Mouse (Mus musculus) embryonic facial prominence, embryonic 13.5 days (tissue): Measurements from ENCODE around the gene Maml3. TPM values are rescaled to one million over a fixed set of nuclear protein-coding genes. Genes with fewer than 3 reads are reported as not detected.

Experiments used
- ATAC-seq: fragments of 200-750 bp; cut with Nextera tagmentation; 2 replicates; pipeline ENCODE4 v1.8.0; 2017; ENCODE audit warnings: low read depth; ENCODE audit not compliant: insufficient number of reproducible peaks, insufficient read depth, low FRiP score, low TSS enrichment
- H3K27ac ChIP-seq: fragments of 300-500 bp; sonication (generic); 2 replicates; pipeline ENCODE4 v1.5.1; 2015; ENCODE audit warnings: moderate library complexity, mild to moderate bottlenecking, inconsistent platforms
- H3K27me3 ChIP-seq: fragments of 300-500 bp; sonication (generic); 2 replicates; pipeline ENCODE4 v1.6.1; 2015; ENCODE audit warnings: mild to moderate bottlenecking, inconsistent platforms
- H3K36me3 ChIP-seq: fragments of 300-500 bp; sonication (generic); 2 replicates; pipeline ENCODE4 v1.6.1; 2015; ENCODE audit warnings: mild to moderate bottlenecking, inconsistent platforms
- H3K4me1 ChIP-seq: fragments of 300-500 bp; sonication (generic); 2 replicates; pipeline ENCODE4 v1.6.1; 2015; ENCODE audit warnings: inconsistent platforms
- H3K4me2 ChIP-seq: fragments of 300-500 bp; sonication (generic); 2 replicates; pipeline ENCODE4 v1.6.1; 2015; ENCODE audit warnings: moderate library complexity, mild to moderate bottlenecking, inconsistent platforms
- H3K4me3 ChIP-seq: fragments of 300-500 bp; sonication (generic); 2 replicates; pipeline ENCODE4 v1.5.1; 2015; ENCODE audit warnings: mild to moderate bottlenecking, inconsistent platforms
- H3K9ac ChIP-seq: fragments of 300-500 bp; sonication (generic); 2 replicates; pipeline ENCODE4 v1.6.1; 2015; ENCODE audit warnings: mild to moderate bottlenecking, inconsistent platforms
- H3K9me3 ChIP-seq: fragments of 300-500 bp; sonication (generic); 2 replicates; pipeline ENCODE4 v1.6.1; 2016; ENCODE audit warnings: inconsistent platforms
- WGBS: fragments of 180-500 bp; shearing (Covaris S2); methylation state at CpG from one replicate; pipeline ENCODE4 v1.1.7; 2015; ENCODE audit warnings: mixed read lengths; 5-methylcytosine and 5-hydroxymethylcytosine counted together
- polyA plus RNA-seq: library from polyadenylated mRNA; unstranded; fragments of >200 nt; fragmentation: Nextera tagmentation; extraction: Ambion mirVana; gene quantifications from 2 replicates; pipeline ENCODE4 v1.2.1, GENCODE M21; 2015

Gene Maml3
- polyA plus RNA-seq, 1 experiment from 2014 or later = 6.5 TPM

- 90% methylated on average over 9 of the region's 9 CpGs for WGBS
- Histone ChIP-seq H3K9ac (no peak overlapping the region), H3K9me3 (no peaks in the 10 kb centered on the region), H3K27me3 (no peaks in the 10 kb centered on the region), H3K36me3 (no peaks in the 10 kb centered on the region), H3K27ac (no peak overlapping the region), H3K4me1 (peaks cover 28% of the 10 kb centered on the region), H3K4me2 (no peak overlapping the region), H3K4me3 (no peak overlapping the region)
- no peak for ATAC-seq
Measured at GRCm38 (mm10) chr3:51876729-51877128, 228.1 kb downstream of the Maml3 start.

DNA sequence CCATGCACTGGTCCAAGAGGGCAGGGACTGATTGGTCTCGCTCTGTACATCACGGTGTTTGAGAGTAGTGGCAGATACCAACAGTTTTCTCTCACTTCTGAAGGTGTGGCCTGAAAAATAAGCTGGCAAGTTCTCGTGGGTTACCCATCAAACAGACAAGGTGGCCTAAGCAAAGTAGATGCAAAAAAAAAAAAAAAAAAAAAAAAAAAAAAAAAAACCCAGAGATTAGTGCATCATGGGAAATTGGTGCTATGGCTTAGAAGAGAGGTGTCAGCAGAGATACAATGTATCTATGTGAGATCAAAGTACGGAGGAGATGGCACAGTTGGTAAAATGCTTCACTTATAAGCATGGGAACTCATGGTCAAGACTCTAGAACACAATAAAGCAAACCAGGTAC lies 229.2 kb downstream of the Maml3 start:
- no peak overlapping the region for H3K9ac ChIP-seq
- 91% methylated on average over 4 of the region's 4 CpGs for WGBS
- no peak for ATAC-seq
- no peak overlapping the region for H3K4me3 ChIP-seq
- peaks cover 23% of the 10 kb centered on the region for H3K4me1 ChIP-seq
- H3K36me3 ChIP-seq = no peaks in the 10 kb centered on the region
- no peak overlapping the region for H3K27ac ChIP-seq
- H3K9me3 ChIP-seq = no peaks in the 10 kb centered on the region
- H3K4me2 ChIP-seq = no peak overlapping the region
- H3K27me3 ChIP-seq = no peaks in the 10 kb centered on the region

DNA sequence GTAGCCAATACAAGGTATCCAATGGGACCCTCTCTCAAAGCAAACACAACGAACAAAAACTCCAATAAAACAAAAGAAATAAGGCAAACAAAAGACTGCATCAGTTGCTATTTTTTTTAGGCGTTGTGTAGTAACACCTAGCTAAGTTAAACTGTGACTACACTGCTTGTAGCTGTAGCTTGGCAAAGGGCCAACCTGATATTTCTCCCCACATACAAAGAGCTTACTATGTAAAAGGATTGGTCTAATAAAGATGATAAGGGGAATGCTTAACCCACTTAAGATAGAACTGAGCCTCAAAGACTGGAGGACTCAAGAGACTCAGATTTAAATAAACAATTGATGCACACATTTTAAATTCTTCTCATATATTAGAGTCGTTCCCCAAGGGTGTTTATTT lies 230.6 kb downstream of the Maml3 start:
- WGBS = 75% methylated on average over 3 of the region's 3 CpGs
- H3K4me2 ChIP-seq = no peak overlapping the region
- no peaks in the 10 kb centered on the region for H3K9me3 ChIP-seq
- ATAC-seq = no peak
- no peak overlapping the region for H3K27ac ChIP-seq
- H3K4me3 ChIP-seq = no peak overlapping the region
- H3K36me3 ChIP-seq = no peaks in the 10 kb centered on the region
- no peak overlapping the region for H3K9ac ChIP-seq
- H3K4me1 ChIP-seq = peaks cover 25% of the 10 kb centered on the region
- H3K27me3 ChIP-seq = no peaks in the 10 kb centered on the region

- 86% methylated on average over 4 of the region's 4 CpGs for WGBS
- Histone ChIP-seq H3K9ac (no peak overlapping the region), H3K27me3 (no peaks in the 10 kb centered on the region), H3K4me1 (peaks cover 23% of the 10 kb centered on the region), H3K36me3 (no peaks in the 10 kb centered on the region), H3K4me2 (no peak overlapping the region), H3K27ac (no peak overlapping the region), H3K9me3 (no peaks in the 10 kb centered on the region), H3K4me3 (no peak overlapping the region)
- ATAC-seq = no peak
Measured at GRCm38 (mm10) chr3:51872771-51873170, 232.1 kb downstream of the Maml3 start.

- Histone ChIP-seq H3K27ac (no peak overlapping the region), H3K36me3 (no peaks in the 10 kb centered on the region), H3K9me3 (no peaks in the 10 kb centered on the region), H3K4me1 (peaks cover 23% of the 10 kb centered on the region), H3K4me2 (no peak overlapping the region), H3K27me3 (no peaks in the 10 kb centered on the region), H3K9ac (no peak overlapping the region), H3K4me3 (no peak overlapping the region)
- ATAC-seq = no peak
- 72% methylated on average over 4 of the region's 4 CpGs for WGBS
Measured at GRCm38 (mm10) chr3:51871346-51871745, 233.5 kb downstream of the Maml3 start.

DNA sequence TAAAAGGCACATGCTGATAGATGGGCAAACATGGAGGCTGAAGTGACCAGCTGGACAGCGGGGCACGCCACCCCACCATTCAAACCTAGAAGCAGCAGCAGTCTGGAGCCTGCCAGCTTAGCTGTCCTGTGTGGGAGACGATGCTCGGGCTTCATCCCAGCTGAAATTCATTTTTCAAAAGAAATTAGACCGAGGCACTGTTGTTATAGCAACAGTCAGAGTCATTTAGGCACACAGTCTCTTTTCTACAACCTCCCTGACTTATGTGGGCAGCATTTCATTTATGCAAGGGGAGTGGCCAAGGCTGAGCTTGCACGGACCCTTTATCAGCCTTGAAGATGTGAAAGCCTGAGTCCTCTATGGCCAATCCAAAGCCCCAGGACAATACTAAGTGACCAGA lies 234.9 kb downstream of the Maml3 start:
- H3K9me3 ChIP-seq = no peaks in the 10 kb centered on the region
- H3K9ac ChIP-seq = no peak overlapping the region
- no peak overlapping the region for H3K27ac ChIP-seq
- no peak overlapping the region for H3K4me2 ChIP-seq
- H3K4me3 ChIP-seq = no peak overlapping the region
- H3K4me1 ChIP-seq = peaks cover 28% of the 10 kb centered on the region
- no peaks in the 10 kb centered on the region for H3K36me3 ChIP-seq
- ATAC-seq = no peak
- WGBS = 50% methylated on average over 6 of the region's 6 CpGs
- H3K27me3 ChIP-seq = no peaks in the 10 kb centered on the region

DNA sequence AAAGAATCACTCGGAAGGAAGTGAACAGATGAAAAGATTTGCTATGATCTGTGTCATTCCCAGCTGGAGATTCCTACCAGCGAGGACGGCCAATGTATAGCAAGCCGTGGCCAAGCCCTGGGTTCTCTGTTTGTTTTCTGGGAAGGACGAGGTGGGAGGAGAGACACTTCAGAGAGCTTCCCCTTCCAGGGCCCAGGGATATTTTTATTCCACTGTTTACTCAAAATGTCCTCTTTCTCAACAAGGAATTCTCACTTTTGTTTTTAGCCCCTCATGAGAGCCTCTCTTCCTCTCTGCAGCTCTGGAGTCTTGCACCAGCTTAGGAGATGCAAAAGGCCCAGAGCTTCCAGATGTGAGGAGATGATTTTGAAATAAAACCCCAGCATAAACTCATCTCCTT lies 236.0 kb downstream of the Maml3 start:
- no peaks in the 10 kb centered on the region for H3K27me3 ChIP-seq
- no peak overlapping the region for H3K4me3 ChIP-seq
- 38% methylated on average over 5 of the region's 5 CpGs for WGBS
- H3K4me2 ChIP-seq = no peak overlapping the region
- H3K27ac ChIP-seq = no peak overlapping the region
- H3K9ac ChIP-seq = 0 out of 2 replicates have a peak overlapping the region, but pooled peaks have one; percentile 4
- H3K4me1 ChIP-seq = peaks cover 28% of the 10 kb centered on the region
- no peaks in the 10 kb centered on the region for H3K9me3 ChIP-seq
- H3K36me3 ChIP-seq = no peaks in the 10 kb centered on the region
- ATAC-seq = no peak

DNA sequence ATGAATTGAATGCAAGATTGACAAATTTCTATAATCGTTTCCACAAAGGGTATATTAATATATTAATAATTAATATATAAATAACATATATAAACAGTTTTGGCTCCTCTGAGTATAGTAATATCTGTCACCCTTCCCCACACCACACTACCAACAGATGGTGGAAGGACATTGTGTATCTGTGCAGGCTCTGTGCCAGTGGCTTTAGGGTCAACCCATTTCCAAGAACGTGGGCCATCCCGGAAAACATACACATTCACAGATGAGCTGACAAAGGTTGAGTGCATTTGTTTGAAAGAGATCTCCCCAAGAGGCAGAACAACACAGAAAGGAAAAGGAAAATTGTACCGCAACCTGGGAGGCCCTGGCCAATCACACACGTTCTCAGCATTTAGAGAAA lies 238.4 kb downstream of the Maml3 start:
- Histone ChIP-seq H3K4me1 (peaks cover 41% of the 10 kb centered on the region), H3K27ac (no peak overlapping the region), H3K9me3 (no peaks in the 10 kb centered on the region), H3K4me3 (no peak overlapping the region), H3K4me2 (no peak overlapping the region), H3K9ac (no peak overlapping the region), H3K27me3 (no peaks in the 10 kb centered on the region), H3K36me3 (no peaks in the 10 kb centered on the region)
- 87% methylated on average over 5 of the region's 5 CpGs for WGBS
- ATAC-seq = no peak

GRCm38 (mm10) chr3:51861631-51862030 lies 243.2 kb downstream of the Maml3 start:
- ATAC-seq = no peak
- 0 out of 2 replicates have a peak, but pooled peaks cover 1% of the 10 kb centered on the region for H3K36me3 ChIP-seq

DNA sequence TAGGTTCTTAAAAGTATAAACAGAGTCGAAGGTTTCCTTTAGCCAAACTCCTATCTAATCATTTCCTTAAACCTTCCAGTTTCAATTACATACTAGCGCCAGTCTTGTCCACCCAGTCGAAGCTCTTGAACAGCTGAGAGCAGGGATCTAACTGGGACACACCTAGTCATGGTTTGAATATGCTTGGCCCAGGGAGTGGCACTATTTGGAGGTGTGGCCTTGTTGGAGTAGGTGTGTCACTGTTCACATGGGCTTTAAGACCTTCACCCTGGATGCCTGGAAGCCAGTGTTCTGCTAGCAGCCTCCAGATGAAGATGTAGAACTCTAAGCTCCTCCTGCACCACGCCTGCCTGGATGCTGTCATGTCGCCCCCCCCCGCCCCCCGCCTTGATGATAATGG lies 244.4 kb downstream of the Maml3 start:
- WGBS = 77% methylated on average over 7 of the region's 7 CpGs
- Histone ChIP-seq H3K4me3 (no peak overlapping the region), H3K27ac (no peak overlapping the region), H3K9me3 (no peaks in the 10 kb centered on the region), H3K27me3 (no peaks in the 10 kb centered on the region), H3K36me3 (peaks cover 12% of the 10 kb centered on the region), H3K4me1 (peaks cover 29% of the 10 kb centered on the region), H3K4me2 (no peak overlapping the region), H3K9ac (no peak overlapping the region)
- no peak for ATAC-seq

More at GRCm38 (mm10) chr3:51861631-51862030, 243.2 kb downstream of the Maml3 start:
- Histone ChIP-seq H3K27me3 (no peaks in the 10 kb centered on the region), H3K4me3 (no peak overlapping the region), H3K9me3 (no peaks in the 10 kb centered on the region), H3K4me1 (peaks cover 30% of the 10 kb centered on the region), H3K4me2 (no peak overlapping the region), H3K9ac (no peak overlapping the region), H3K27ac (no peak overlapping the region)
- 76% methylated on average over 9 of the region's 9 CpGs for WGBS

DNA sequence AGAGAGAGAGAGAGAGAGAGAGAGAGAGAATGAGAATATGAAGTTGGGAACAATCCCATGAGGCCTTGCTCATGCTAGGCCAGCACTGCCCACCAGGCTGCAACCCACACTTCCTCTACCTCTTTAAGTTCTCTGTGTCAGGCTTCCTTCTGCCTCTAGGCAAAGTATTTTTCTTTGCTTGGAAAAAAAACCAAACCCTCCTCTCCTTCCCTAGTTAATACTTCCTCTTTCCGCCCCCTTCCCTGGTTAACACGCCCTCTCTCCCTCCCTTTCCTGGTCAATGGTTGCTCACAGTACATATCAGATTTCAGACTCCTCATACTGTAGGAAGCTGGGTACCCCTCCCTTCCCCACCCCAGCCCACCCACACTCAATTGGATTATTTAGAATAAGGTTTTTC lies 245.7 kb downstream of the Maml3 start:
- 19% methylated on average over 2 of the region's 2 CpGs for WGBS
- H3K4me2 ChIP-seq = no peak overlapping the region
- ATAC-seq = no peak
- peaks cover 33% of the 10 kb centered on the region for H3K4me1 ChIP-seq
- no peaks in the 10 kb centered on the region for H3K27me3 ChIP-seq
- H3K9me3 ChIP-seq = no peaks in the 10 kb centered on the region
- H3K27ac ChIP-seq = peak overlapping the region; percentile 57; the same call in 1 of the 2 replicates
- H3K4me3 ChIP-seq = no peak overlapping the region
- no peak overlapping the region for H3K9ac ChIP-seq
- peaks cover 15% of the 10 kb centered on the region for H3K36me3 ChIP-seq

- peaks cover 16% of the 10 kb centered on the region; the same call in 1 of the 2 replicates for H3K4me1 ChIP-seq
- no peak overlapping the region for H3K4me2 ChIP-seq
- peaks cover 17% of the 10 kb centered on the region for H3K36me3 ChIP-seq
- no peak overlapping the region for H3K27ac ChIP-seq
- 75% methylated on average over 10 of the region's 10 CpGs for WGBS
- H3K4me3 ChIP-seq = no peak overlapping the region
- no peak overlapping the region for H3K9ac ChIP-seq
- H3K27me3 ChIP-seq = no peaks in the 10 kb centered on the region
- no peak for ATAC-seq
- H3K9me3 ChIP-seq = no peaks in the 10 kb centered on the region
Measured at GRCm38 (mm10) chr3:51854152-51854551, 250.7 kb downstream of the Maml3 start.

GRCm38 (mm10) chr3:51853610-51854009 lies 251.3 kb downstream of the Maml3 start:
- Histone ChIP-seq H3K9ac (no peak overlapping the region), H3K4me1 (peaks cover 13% of the 10 kb centered on the region; the same call in 1 of the 2 replicates), H3K4me2 (no peak overlapping the region), H3K9me3 (no peaks in the 10 kb centered on the region), H3K36me3 (peaks cover 17% of the 10 kb centered on the region), H3K27ac (no peak overlapping the region), H3K27me3 (no peaks in the 10 kb centered on the region), H3K4me3 (no peak overlapping the region)
- 85% methylated on average over 7 of the region's 7 CpGs for WGBS
- no peak for ATAC-seq
